Mouse (Mus musculus) splenic B cell, adult 2 months (primary cell): Measurements from ENCODE around the gene Gm49380.

ENCODE experiments used
- DNase-seq: peaks from one replicate; pipeline ENCODE4 v3.0.0-alpha.2; 2011; ENCODE audit warnings: low read depth, low spot score
- H3K27me3 ChIP-seq: 2 replicates; pipeline ENCODE4 v1.6.1; 2012; ENCODE audit warnings: mild to moderate bottlenecking, low read length, moderate library complexity, mixed read lengths; ENCODE audit not compliant: control insufficient read depth, poor library complexity, insufficient read depth, severe bottlenecking
- H3K36me3 ChIP-seq: 2 replicates; pipeline ENCODE4 v1.6.1; 2012; ENCODE audit warnings: mild to moderate bottlenecking, low read length, moderate library complexity, mixed read lengths; ENCODE audit not compliant: control insufficient read depth, poor library complexity, insufficient read depth, severe bottlenecking

Gm49380 gene

GRCm38 (mm10) chr9:44088877-44089608 is 24.3 kb downstream of the Gm49380 start:
- Histone ChIP-seq H3K36me3 (no peaks in the 10 kb centered on the region), H3K27me3 (no peaks in the 10 kb centered on the region)
- peak; percentile 29 for DNase-seq

- Histone ChIP-seq H3K27me3 (no peaks in the 10 kb centered on the region; the same call in 1 of the 2 replicates), H3K36me3 (no peaks in the 10 kb centered on the region)
- DNase-seq, result peak; percentile 36
Observed at GRCm38 (mm10) chr9:44087761-44088455, 25.4 kb downstream of the Gm49380 start.

GRCm38 (mm10) chr9:44086960-44087359 is 26.3 kb downstream of the Gm49380 start:
- no peaks in the 10 kb centered on the region for H3K36me3 ChIP-seq
- no peaks in the 10 kb centered on the region; the same call in 1 of the 2 replicates for H3K27me3 ChIP-seq
- DNase-seq, result no peak

- no peak for DNase-seq
- Histone ChIP-seq H3K27me3 (no peaks in the 10 kb centered on the region; the same call in 1 of the 2 replicates), H3K36me3 (no peaks in the 10 kb centered on the region)
Observed at GRCm38 (mm10) chr9:44085741-44086665, 27.3 kb downstream of the Gm49380 start.

- no peaks in the 10 kb centered on the region; the same call in 1 of the 2 replicates for H3K27me3 ChIP-seq
- no peak for DNase-seq
Observed at GRCm38 (mm10) chr9:44085276-44085675, 28.0 kb downstream of the Gm49380 start.

GRCm38 (mm10) chr9:44084659-44085229 is 28.6 kb downstream of the Gm49380 start:
- H3K36me3 ChIP-seq, result no peaks in the 10 kb centered on the region
- H3K27me3 ChIP-seq, result no peaks in the 10 kb centered on the region; the same call in 1 of the 2 replicates
- peak; percentile 80 for DNase-seq

More at GRCm38 (mm10) chr9:44085276-44085675, 28.0 kb downstream of the Gm49380 start:
- no peaks in the 10 kb centered on the region for H3K36me3 ChIP-seq

GRCm38 (mm10) chr9:44084236-44084635 is 29.1 kb downstream of the Gm49380 start:
- H3K36me3 ChIP-seq, result no peaks in the 10 kb centered on the region
- no peak for DNase-seq
- H3K27me3 ChIP-seq, result no peaks in the 10 kb centered on the region; the same call in 1 of the 2 replicates

- DNase-seq, result no peak
- Histone ChIP-seq H3K27me3 (no peaks in the 10 kb centered on the region; the same call in 1 of the 2 replicates), H3K36me3 (no peaks in the 10 kb centered on the region)
Observed at GRCm38 (mm10) chr9:44083392-44084121, 29.7 kb downstream of the Gm49380 start.

- no peak for DNase-seq
- no peaks in the 10 kb centered on the region; the same call in 1 of the 2 replicates for H3K27me3 ChIP-seq
- no peaks in the 10 kb centered on the region for H3K36me3 ChIP-seq
Observed at GRCm38 (mm10) chr9:44082266-44082665, 31.0 kb downstream of the Gm49380 start.

GRCm38 (mm10) chr9:44081581-44081980 is 31.7 kb downstream of the Gm49380 start:
- no peak for DNase-seq
- Histone ChIP-seq H3K27me3 (no peaks in the 10 kb centered on the region; the same call in 1 of the 2 replicates), H3K36me3 (no peaks in the 10 kb centered on the region)

GRCm38 (mm10) chr9:44080953-44081352 is 32.3 kb downstream of the Gm49380 start:
- no peak for DNase-seq
- no peaks in the 10 kb centered on the region for H3K36me3 ChIP-seq

GRCm38 (mm10) chr9:44079997-44080780 is 33.1 kb downstream of the Gm49380 start:
- no peaks in the 10 kb centered on the region; the same call in 1 of the 2 replicates for H3K27me3 ChIP-seq
- no peaks in the 10 kb centered on the region for H3K36me3 ChIP-seq
- DNase-seq, result no peak

More at GRCm38 (mm10) chr9:44080953-44081352, 32.3 kb downstream of the Gm49380 start:
- H3K27me3 ChIP-seq, result no peaks in the 10 kb centered on the region; the same call in 1 of the 2 replicates
